Mouse (Mus musculus) thymus, postnatal 36 days (tissue): ENCODE data around the gene Saysd1.

ENCODE experiments used
- DNase-seq, 2 experiments: peaks; one replicate each; pipeline ENCODE4 v3.0.0; 2022; ENCODE audit warnings: mixed read lengths in 2 of 2

The Saysd1 gene

DNA sequence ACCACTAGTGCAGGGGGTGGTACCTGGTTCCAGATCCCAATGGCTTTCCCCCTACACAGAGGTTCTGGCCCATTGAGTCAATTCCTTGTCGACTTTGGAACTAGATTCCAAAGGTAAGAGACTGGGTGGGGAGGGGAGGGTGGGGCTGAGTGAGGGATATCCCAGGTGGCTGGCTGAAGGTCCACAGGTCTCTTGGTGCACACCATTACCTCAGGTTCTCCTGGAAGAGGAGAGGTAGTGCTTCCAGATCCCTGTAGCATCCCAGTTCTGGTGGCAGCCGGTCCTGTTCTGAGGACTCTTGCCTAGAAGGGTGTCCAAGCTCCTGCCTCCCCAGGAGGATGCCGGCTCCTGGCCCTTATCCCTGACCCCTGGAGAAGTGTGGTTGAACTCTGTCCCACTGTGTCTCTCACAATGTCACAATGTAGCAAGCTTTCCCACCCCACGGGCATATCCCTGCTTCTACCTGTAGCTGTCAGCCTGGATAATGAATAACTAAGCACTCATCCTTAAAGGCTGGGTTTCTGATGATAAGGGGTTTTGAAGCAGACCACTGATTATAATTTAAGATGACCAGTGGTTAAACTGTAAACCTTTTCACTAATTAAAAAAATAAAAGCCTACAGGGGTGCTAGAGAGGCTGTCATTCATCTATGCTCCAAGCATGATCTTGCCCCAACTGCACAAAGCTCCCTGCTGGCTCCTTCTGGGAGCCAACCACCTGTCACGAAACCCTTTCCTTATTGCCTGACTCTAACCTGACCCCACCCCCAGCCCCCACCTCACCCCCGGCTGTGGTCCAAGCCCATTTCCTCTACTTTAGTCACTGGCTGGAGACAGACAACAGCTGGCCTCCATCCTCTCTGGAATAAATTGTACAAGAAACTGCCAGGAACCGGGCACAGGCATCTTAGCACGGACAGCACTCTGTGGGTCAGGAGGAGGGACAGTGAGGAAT is 20.7 kb upstream of the Saysd1 start:
- no peak for DNase-seq

GRCm38 (mm10) chr14:20157595-20157994 is 19.3 kb upstream of the Saysd1 start:
- DNase-seq = no peak

- DNase-seq = no peak
These were observed 17.4 kb upstream of the Saysd1 start for GRCm38 (mm10) chr14:20155718-20156117.

GRCm38 (mm10) chr14:20154937-20155336 is 16.6 kb upstream of the Saysd1 start:
- no peak for DNase-seq

- no peak for DNase-seq
These were observed 15.9 kb upstream of the Saysd1 start for GRCm38 (mm10) chr14:20154245-20154644.

DNA sequence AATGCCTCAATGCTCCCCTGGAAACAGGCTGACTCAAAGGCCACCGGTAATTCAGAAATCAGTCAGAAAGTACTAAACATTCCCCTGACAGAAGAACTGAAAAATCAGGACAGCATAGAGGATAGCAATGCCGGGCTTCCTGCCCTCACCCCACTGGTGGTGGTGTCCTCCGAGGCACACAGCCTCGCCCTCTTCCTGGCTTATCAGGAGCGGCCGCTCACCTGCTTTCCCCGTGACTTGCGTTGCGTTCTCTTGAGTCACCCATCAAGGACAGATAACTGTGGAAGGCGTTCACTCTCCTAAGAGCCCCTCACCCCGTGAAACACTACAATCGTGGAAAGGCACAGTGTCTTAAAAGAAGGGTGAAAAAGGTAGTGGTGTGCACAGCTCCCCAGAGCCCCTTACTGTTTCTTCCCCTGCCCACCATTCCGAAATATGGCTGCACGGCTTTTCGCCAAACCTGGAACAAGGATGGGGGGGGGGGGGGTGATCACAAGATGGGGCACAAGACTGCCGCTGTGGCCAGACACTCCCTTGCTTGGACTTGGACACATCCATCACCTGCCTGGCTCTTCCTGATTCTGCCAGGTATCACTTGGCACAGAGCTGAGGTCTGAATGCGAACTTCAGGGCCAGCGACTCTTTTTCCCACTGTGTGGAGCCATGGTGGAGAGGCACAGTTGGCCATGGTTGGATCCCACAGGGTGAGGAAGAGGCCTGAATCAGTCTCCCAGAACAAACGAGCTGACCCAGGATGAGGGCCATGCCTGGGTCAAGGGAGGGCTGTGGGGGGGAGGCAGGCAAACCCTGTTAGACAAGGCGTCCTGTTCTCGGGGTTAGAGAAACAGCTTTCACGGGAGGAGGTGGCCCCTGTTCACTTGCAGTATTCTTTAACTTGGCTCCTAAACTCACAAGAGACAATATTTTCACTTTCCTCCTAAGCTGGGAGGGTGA is 11.1 kb upstream of the Saysd1 start:
- DNase-seq = no peak

DNA sequence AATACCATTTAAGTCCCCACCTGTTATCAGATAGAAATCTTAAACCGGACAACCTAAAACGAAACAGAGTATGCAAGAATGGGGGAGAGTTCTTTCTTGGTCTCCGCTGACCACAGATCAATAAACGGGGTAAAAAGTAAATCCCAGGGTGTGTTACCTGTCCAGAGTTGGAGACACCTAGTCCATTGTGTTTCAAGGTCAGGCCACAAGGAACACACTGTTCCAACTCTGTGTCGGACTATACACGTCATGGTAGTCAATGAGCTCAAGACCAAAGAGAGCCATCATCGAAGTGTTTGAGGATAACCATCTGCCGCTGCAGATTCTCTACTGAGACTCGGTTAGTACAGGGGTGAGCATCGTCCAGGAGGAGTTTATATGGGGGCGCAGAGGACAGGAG is 10.2 kb upstream of the Saysd1 start:
- no peak for DNase-seq

DNA sequence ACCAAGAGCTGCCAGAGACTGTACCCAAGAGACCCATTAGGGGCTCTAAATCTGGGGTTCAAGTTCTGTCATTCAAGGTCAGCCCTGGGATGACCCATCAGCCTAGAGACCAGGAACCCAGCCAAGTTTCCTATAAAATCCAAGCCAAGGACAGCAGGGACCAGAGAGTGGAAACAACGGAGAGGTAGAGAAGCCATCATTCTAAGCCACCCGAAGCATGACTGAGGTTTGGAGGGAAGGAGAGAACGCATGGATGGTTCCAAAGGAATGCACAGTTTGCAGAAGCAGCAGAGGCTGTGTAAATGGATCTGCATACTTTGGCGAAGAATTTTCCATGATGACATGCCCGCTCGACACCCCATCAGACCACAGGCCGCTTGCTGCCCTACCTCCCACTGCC is 9.5 kb upstream of the Saysd1 start:
- no peak for DNase-seq

- DNase-seq = no peak
These were observed 5.8 kb upstream of the Saysd1 start for GRCm38 (mm10) chr14:20144093-20144492.

DNA sequence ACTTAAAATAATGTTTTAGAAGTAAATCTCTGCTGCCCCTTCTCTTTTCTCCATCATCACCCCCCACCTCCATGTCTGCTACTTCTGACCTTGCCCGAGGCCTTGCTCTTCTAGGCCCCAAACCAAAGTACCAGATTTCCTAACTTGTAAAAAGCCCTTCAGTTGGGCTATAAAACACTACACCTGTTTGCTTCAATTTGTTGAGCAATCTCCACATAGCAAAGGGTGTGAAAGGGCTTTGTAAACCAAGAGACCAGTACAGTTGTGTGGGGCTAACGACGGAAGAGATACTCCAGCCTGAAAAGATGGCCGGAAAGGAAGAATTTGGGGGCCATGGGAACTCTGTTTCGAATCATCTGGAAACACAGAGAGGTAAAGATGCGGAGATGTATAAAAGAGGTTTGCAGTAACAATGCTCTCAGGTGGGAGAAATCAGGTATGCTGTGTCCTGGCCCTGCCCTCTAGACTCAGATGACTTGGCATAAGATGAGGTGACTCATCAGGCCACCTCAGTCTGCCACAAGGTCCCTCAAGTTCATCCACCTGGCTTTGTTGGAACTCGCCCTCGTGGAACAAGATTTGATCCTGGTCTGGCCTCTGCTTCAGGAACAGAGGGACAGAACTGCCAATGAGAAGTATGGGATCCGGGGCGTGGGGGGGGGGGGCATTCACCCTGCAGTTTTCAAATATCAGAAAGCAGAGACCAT is 3.2 kb downstream of the Saysd1 start:
- no peak for DNase-seq

DNA sequence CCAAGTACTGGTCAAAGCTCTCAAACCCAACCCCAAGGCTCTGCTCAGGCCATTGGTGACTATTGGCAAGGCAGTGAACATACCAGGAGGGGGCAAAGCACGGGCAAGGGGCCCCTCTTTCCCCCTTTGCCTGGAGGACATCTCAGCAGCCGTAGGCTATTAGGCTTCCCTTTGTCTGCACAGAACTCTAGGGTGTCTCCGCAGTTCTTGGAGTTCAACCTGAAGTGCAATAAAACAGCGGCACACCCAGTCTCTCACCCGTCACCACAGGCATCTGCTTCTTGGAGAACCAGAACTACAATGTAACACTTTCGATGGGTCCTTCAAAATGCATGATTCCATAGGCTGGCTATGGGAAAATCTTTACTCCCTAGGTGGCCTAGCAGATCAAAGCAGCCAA is 10.2 kb downstream of the Saysd1 start:
- DNase-seq = no peak

DNA sequence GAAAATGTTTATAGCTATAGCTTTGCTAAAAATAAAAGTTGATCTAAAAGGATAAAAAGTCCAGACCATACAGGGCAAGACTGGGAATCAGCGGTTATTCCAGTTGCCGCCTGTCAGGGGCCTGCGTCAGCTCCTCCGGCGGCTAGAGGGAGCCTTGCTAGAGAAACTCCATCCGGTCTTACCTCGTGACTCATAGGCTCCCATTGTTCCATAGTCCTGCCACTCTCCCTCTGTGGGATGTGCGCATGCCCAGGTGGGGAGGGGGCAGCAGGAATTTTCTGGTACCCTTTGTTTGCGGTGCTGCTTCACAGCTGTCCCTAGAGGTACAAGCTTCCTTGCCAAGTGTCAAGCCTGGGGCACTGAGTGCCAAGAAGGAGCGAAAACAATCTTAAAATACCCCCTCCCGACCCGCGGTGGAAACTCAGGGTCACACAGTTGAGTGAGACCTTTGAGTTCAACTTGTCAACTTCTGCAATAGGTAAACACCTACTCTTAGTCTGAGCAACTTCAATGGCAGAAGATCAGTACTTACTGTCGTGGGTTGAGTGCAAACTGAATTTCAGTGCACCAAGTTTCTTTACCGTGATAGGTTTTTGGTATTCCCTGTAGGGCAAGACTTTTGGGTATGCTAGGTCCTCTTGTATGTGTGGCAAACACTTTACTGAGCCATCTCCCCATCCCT is 10.8 kb downstream of the Saysd1 start:
- DNase-seq = no peak

GRCm38 (mm10) chr14:20120868-20121267 is 17.5 kb downstream of the Saysd1 start:
- DNase-seq = peak; percentile 66 to 77

- no peak for DNase-seq
These were observed 18.3 kb downstream of the Saysd1 start for GRCm38 (mm10) chr14:20120012-20120411.

- no peak for DNase-seq
These were observed 22.2 kb downstream of the Saysd1 start for GRCm38 (mm10) chr14:20116149-20116605.

DNA sequence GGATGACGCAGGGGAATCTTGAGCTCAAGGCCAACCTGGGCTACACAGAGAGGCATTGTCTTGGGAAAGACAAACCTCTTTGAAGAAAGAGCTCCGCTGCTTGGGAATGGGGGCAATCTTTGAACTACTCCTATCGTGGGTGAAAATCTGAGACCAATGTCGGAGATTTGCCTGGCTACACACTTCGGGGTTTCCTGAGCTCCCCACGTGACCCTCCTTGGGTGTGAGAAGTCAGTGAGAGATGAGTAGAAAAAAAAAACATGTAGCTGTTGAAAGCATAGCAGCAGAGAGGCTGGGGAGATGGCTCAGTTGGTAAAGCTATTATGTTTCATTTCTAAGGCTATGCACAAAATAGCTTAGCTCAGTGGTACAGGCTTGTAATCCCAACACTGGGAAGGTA is 23.4 kb downstream of the Saysd1 start:
- peak in 1 of 2 experiments; percentile 26 for DNase-seq

- peak; percentile 77 to 82 for DNase-seq
These were observed 24.4 kb downstream of the Saysd1 start for GRCm38 (mm10) chr14:20113964-20114363.

GRCm38 (mm10) chr14:20113189-20113961 is 25.0 kb downstream of the Saysd1 start:
- DNase-seq = no peak

GRCm38 (mm10) chr14:20112218-20112617 is 26.1 kb downstream of the Saysd1 start:
- DNase-seq = no peak

DNA sequence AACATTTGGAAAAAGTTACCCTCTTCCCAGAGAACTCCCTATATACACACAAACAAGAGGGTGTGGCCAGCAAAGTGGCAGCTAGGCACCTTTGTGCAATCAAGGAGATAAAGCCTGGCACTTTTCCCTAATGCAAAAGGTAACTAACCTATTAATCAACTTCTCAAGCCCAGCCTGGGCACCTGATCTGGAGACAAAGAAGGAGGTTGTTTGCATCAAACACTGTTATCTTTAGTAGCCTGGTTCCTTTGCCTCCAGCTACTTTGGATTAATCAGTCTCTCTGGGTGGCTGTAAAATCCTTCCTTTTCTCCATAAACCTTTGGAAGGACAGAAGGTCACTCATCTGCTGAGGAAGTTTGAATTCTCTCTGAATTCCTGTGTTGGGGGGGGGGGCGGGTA is 27.4 kb downstream of the Saysd1 start:
- no peak for DNase-seq

DNA sequence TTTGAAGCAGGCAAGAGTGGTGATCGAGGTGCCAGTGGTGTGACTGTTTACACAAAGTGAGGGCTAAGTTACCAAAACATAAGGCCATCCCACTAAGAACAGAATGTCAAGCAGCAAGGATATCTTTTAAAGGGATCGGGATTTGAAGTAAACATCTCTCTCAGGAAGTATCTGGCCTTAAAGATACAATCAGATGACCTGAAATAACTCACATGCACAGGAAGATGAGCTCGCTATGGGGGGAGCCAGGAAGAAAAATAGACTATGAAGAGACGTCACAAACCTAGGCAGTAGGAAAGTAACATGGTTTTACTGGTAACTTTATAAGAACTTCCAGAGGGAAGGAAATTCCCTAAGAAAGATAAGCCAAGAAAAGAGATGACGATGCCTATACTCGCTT is 32.1 kb downstream of the Saysd1 start:
- no peak for DNase-seq
